Mouse (Mus musculus): ENCODE measurements around the gene Fancm. TPM values are rescaled to one million over a fixed set of nuclear protein-coding genes. Genes with fewer than 3 reads are reported as not detected.
"Not testable (repeated sequence)": the region's sequence is repeated elsewhere in the genome, so short reads cannot be mapped to it uniquely, and the experiment has no call there.

Fancm gene
- polyA plus RNA-seq, 1 experiment from 2014 or later: 13.3 TPM

GRCm38 (mm10) chr12:65073611-65074178 is 1.7 kb upstream of the Fancm start, which contains the start of gene Fkbp3:
Gene Fkbp3, minus strand, starts transcription at chr12:65074007.
- Histone ChIP-seq H3K27ac (replicated peaks) (peak within 1 kb of the TSS; percentile 99), H3K4me1 (peaks cover 44% of the 10 kb centered on the region), H3K27me3 (ENCODE audit: low read depth, poor library complexity, severe bottlenecking) (no peaks in the 10 kb centered on the region), H3K9me3 (replicated peaks) (no peaks in the 10 kb centered on the region), H3K4me3 (peak within 1 kb of the TSS; percentile 95), H3K36me3 (peaks cover 34% of the 10 kb centered on the region)
- DNase-seq (ENCODE audit: low spot score): peak; percentile 96
- under 1% methylated on average over 49 of the region's 49 CpGs for WGBS

GRCm38 (mm10) chr12:65074651-65075050 is 752 bp upstream of the Fancm start:
- Histone ChIP-seq H3K9me3 (replicated peaks) (no peaks in the 10 kb centered on the region), H3K4me3 (peak overlapping the region; percentile 95), H3K27me3 (ENCODE audit: low read depth, poor library complexity, severe bottlenecking) (no peaks in the 10 kb centered on the region), H3K36me3 (peaks cover 32% of the 10 kb centered on the region), H3K27ac (replicated peaks) (peak overlapping the region; percentile 99), H3K4me1 (peaks cover 44% of the 10 kb centered on the region)
- no peak for DNase-seq (ENCODE audit: low spot score)
- WGBS: 51% methylated on average over 7 of the region's 7 CpGs

- peaks cover 34% of the 10 kb centered on the region for H3K36me3 ChIP-seq
- WGBS: under 1% methylated on average over 41 of the region's 41 CpGs
- no peaks in the 10 kb centered on the region for H3K27me3 ChIP-seq (ENCODE audit: low read depth, poor library complexity, severe bottlenecking)
- no peak for DNase-seq (ENCODE audit: low spot score)
- H3K9me3 ChIP-seq (replicated peaks): no peaks in the 10 kb centered on the region
- peaks cover 44% of the 10 kb centered on the region for H3K4me1 ChIP-seq
- H3K27ac ChIP-seq (replicated peaks): peak overlapping the region; percentile 99
- H3K4me3 ChIP-seq: peak overlapping the region; percentile 95
Measured at GRCm38 (mm10) chr12:65075733-65076310, 419 bp downstream of the Fancm start.

GRCm38 (mm10) chr12:65076906-65077305 is 1.5 kb downstream of the Fancm start:
- 85% methylated on average over 9 of the region's 9 CpGs for WGBS
- H3K27me3 ChIP-seq (ENCODE audit: low read depth, poor library complexity, severe bottlenecking): no peaks in the 10 kb centered on the region

GRCm38 (mm10) chr12:65108746-65109145 is 33.3 kb downstream of the Fancm start:
- no peak for DNase-seq (ENCODE audit: low spot score)
- Histone ChIP-seq H3K4me1 (no peaks in the 10 kb centered on the region), H3K27me3 (ENCODE audit: low read depth, poor library complexity, severe bottlenecking) (no peaks in the 10 kb centered on the region), H3K4me3 (no peak overlapping the region), H3K27ac (replicated peaks) (no peak overlapping the region), H3K36me3 (peaks cover 98% of the 10 kb centered on the region), H3K9me3 (replicated peaks) (no peaks in the 10 kb centered on the region)
- 80% methylated on average over 1 of the region's 1 CpGs for WGBS

More at GRCm38 (mm10) chr12:65076906-65077305, 1.5 kb downstream of the Fancm start:
- peaks cover 37% of the 10 kb centered on the region for H3K36me3 ChIP-seq
- peaks cover 41% of the 10 kb centered on the region for H3K4me1 ChIP-seq
- H3K27ac ChIP-seq (replicated peaks): no peak overlapping the region
- DNase-seq (ENCODE audit: low spot score): no peak
- no peaks in the 10 kb centered on the region for H3K9me3 ChIP-seq (replicated peaks)
- peak overlapping the region; percentile 95 for H3K4me3 ChIP-seq

GRCm38 (mm10) chr12:65111503-65111902 is 36.1 kb downstream of the Fancm start:
- Histone ChIP-seq H3K36me3 (peaks cover 98% of the 10 kb centered on the region), H3K27me3 (ENCODE audit: low read depth, poor library complexity, severe bottlenecking) (no peaks in the 10 kb centered on the region), H3K4me1 (no peaks in the 10 kb centered on the region), H3K9me3 (replicated peaks) (no peaks in the 10 kb centered on the region), H3K4me3 (no peak overlapping the region), H3K27ac (replicated peaks) (no peak overlapping the region)
- no peak for DNase-seq (ENCODE audit: low spot score)
- 89% methylated on average over 3 of the region's 3 CpGs for WGBS

GRCm38 (mm10) chr12:65112811-65113210 is 37.4 kb downstream of the Fancm start:
- Histone ChIP-seq H3K9me3 (replicated peaks) (no peaks in the 10 kb centered on the region), H3K4me3 (no peak overlapping the region), H3K4me1 (no peaks in the 10 kb centered on the region), H3K27ac (replicated peaks) (no peak overlapping the region), H3K36me3 (peaks cover 98% of the 10 kb centered on the region), H3K27me3 (ENCODE audit: low read depth, poor library complexity, severe bottlenecking) (no peaks in the 10 kb centered on the region)
- WGBS: 96% methylated on average over 1 of the region's 1 CpGs
- DNase-seq (ENCODE audit: low spot score): no peak

- peaks cover 99% of the 10 kb centered on the region for H3K36me3 ChIP-seq
- no peaks in the 10 kb centered on the region for H3K4me1 ChIP-seq
- H3K9me3 ChIP-seq (replicated peaks): no peaks in the 10 kb centered on the region
- H3K27me3 ChIP-seq (ENCODE audit: low read depth, poor library complexity, severe bottlenecking): no peaks in the 10 kb centered on the region
- H3K4me3 ChIP-seq: no peak overlapping the region
- 87% methylated on average over 4 of the region's 4 CpGs for WGBS
- H3K27ac ChIP-seq (replicated peaks): no peak overlapping the region
- no peak for DNase-seq (ENCODE audit: low spot score)
Measured at GRCm38 (mm10) chr12:65113925-65114324, 38.5 kb downstream of the Fancm start.

GRCm38 (mm10) chr12:65114978-65115377 is 39.6 kb downstream of the Fancm start:
- not testable (repeated sequence) for H3K27ac ChIP-seq (replicated peaks); H3K9me3 ChIP-seq (replicated peaks); DNase-seq (ENCODE audit: low spot score); H3K4me3 ChIP-seq; H3K4me1 ChIP-seq; H3K27me3 ChIP-seq (ENCODE audit: low read depth, poor library complexity, severe bottlenecking)
- 91% methylated on average over 3 of the region's 3 CpGs for WGBS
- H3K36me3 ChIP-seq: peaks cover 99% of the 10 kb centered on the region

GRCm38 (mm10) chr12:65118968-65119367 is 43.6 kb downstream of the Fancm start:
- H3K27ac ChIP-seq (replicated peaks): no peak overlapping the region
- H3K4me1 ChIP-seq: no peaks in the 10 kb centered on the region
- H3K27me3 ChIP-seq (ENCODE audit: low read depth, poor library complexity, severe bottlenecking): no peaks in the 10 kb centered on the region
- peaks cover 99% of the 10 kb centered on the region for H3K36me3 ChIP-seq
- no peaks in the 10 kb centered on the region for H3K9me3 ChIP-seq (replicated peaks)
- 93% methylated on average over 7 of the region's 7 CpGs for WGBS
- no peak for DNase-seq (ENCODE audit: low spot score)
- H3K4me3 ChIP-seq: no peak overlapping the region

GRCm38 (mm10) chr12:65119451-65119850 is 44.0 kb downstream of the Fancm start:
- H3K9me3 ChIP-seq (replicated peaks): no peaks in the 10 kb centered on the region
- DNase-seq (ENCODE audit: low spot score): no peak
- WGBS: 89% methylated on average over 5 of the region's 5 CpGs
- H3K36me3 ChIP-seq: peaks cover 99% of the 10 kb centered on the region
- no peaks in the 10 kb centered on the region for H3K27me3 ChIP-seq (ENCODE audit: low read depth, poor library complexity, severe bottlenecking)
- H3K4me1 ChIP-seq: no peaks in the 10 kb centered on the region
- no peak overlapping the region for H3K27ac ChIP-seq (replicated peaks)
- no peak overlapping the region for H3K4me3 ChIP-seq

GRCm38 (mm10) chr12:65136121-65136520 is 60.7 kb downstream of the Fancm start:
- H3K9me3 ChIP-seq (replicated peaks); H3K27me3 ChIP-seq (ENCODE audit: low read depth, poor library complexity, severe bottlenecking); H3K27ac ChIP-seq (replicated peaks); H3K4me3 ChIP-seq; DNase-seq (ENCODE audit: low spot score); H3K4me1 ChIP-seq: not testable (repeated sequence)
- peaks cover 98% of the 10 kb centered on the region for H3K36me3 ChIP-seq
- 92% methylated on average over 4 of the region's 4 CpGs for WGBS

Data from midbrain, embryonic 10.5 days (tissue).